Mouse (Mus musculus) liver, adult 2 months (tissue): Measurements from ENCODE around the gene Cmtr2. TPM values are rescaled to one million over a fixed set of nuclear protein-coding genes. Genes with fewer than 3 reads are reported as not detected.
A peak's percentile ranks its signal among the peaks of the same experiment; 100 is the strongest.

Experiments
- DNase-seq: peaks from one replicate; pipeline ENCODE4 v3.0.0-alpha.2; 2011; ENCODE audit warnings: low read depth, low spot score; ENCODE audit errors: extremely low read depth
- H3K27ac ChIP-seq: fragments of 200-500 bp; replicated peaks from 2 replicates; pipeline ENCODE4 v1.5.1; 2012; ENCODE audit warnings: low read depth, mild to moderate bottlenecking, control low read depth, inconsistent platforms, low read length; ENCODE audit not compliant: insufficient read depth
- H3K27me3 ChIP-seq: fragments of 200-500 bp; 2 replicates; pipeline ENCODE4 v1.6.1; 2012; ENCODE audit warnings: mild to moderate bottlenecking, moderate library complexity, low read length, inconsistent platforms; ENCODE audit not compliant: control insufficient read depth, insufficient read depth
- H3K36me3 ChIP-seq: fragments of 200-500 bp; 2 replicates; pipeline ENCODE4 v1.6.1; 2012; ENCODE audit warnings: low read length, inconsistent platforms; ENCODE audit not compliant: control insufficient read depth, insufficient read depth
- H3K4me1 ChIP-seq: fragments of 200-500 bp; 2 replicates; pipeline ENCODE4 v1.6.1; 2011; ENCODE audit warnings: low read length; ENCODE audit not compliant: control insufficient read depth, insufficient read depth
- H3K4me3 ChIP-seq: fragments of 200-500 bp; 2 replicates; pipeline ENCODE4 v1.5.1; 2011; ENCODE audit warnings: low read depth, mild to moderate bottlenecking, control low read depth, low read length, moderate library complexity; ENCODE audit not compliant: insufficient read depth
- H3K79me2 ChIP-seq: fragments of 200-500 bp; 2 replicates; pipeline ENCODE4 v1.6.1; 2012; ENCODE audit warnings: inconsistent platforms, mild to moderate bottlenecking, low read length, moderate library complexity; ENCODE audit not compliant: control insufficient read depth, insufficient read depth
- H3K9ac ChIP-seq: fragments of 200-500 bp; 2 replicates; pipeline ENCODE4 v1.6.1; 2012; ENCODE audit warnings: low read depth, mild to moderate bottlenecking, control low read depth, inconsistent platforms, low read length
- CTCF ChIP-seq: fragments of 200-500 bp; IDR thresholded peaks from 2 replicates; pipeline ENCODE4 v1.5.1; 2011; ENCODE audit warnings: low read depth, low read length, control low read depth
- POLR2A ChIP-seq: fragments of 200-500 bp; IDR thresholded peaks from 2 replicates; pipeline ENCODE4 v1.6.1; 2011; ENCODE audit warnings: low read length, control low read depth; ENCODE audit not compliant: insufficient read depth; ENCODE audit errors: extremely low read depth
- WGBS: fragments of 180-500 bp; shearing (Covaris S2); methylation state at CpG from one replicate; pipeline ENCODE4 v1.1.7; 2018; 5-methylcytosine and 5-hydroxymethylcytosine counted together
- polyA plus RNA-seq: library from polyadenylated mRNA; depleted of rRNA; stranded (reverse); fragments of >200 nt; gene quantifications from 2 replicates; pipeline ENCODE4 v1.2.3, GENCODE M21; 2012
- total RNA-seq: library from RNA; depleted of rRNA; stranded (reverse); fragments of >200 nt; gene quantifications from 2 replicates; pipeline ENCODE4 v1.2.3, GENCODE M21; 2014

Gene Cmtr2
- total and polyA plus RNA-seq, 2 experiments: 1.7 to 3.7 TPM

DNA sequence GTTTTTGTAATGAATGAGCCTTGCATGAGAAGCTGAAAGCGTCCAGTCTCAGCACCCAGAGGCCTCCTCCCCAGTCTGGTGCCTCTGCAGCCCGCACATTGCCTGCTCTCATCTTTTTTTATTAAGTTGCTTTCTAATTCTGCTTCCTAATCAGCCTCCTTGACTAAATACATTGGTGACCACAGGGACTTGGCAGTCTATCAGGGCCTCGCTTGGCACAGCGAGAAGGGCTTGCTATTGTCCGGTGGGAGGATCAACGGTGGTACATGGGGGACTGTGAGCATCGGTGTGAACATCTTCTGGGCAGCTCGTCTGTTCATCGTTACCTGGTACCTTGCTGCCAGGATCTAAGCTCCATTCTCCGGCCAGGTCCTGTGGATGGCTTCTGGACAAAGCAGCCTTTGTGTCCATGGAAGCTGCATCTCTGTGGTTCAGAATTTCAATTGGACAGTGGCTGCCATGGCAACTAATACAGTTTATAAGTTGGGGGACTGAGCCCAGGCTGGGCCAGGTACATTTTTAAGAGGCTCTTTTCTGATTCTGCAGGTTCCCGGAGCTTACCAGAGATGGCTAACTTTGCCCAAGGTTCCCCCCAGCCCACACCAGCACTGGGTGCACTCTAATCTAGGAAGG, 32.6 kb upstream of the Cmtr2 start:
- DNase-seq: no peak
- Histone ChIP-seq H3K79me2 (no peaks in the 10 kb centered on the region), H3K36me3 (no peaks in the 10 kb centered on the region), H3K27ac (no peak overlapping the region), H3K4me3 (no peak overlapping the region), H3K4me1 (no peaks in the 10 kb centered on the region), H3K27me3 (no peaks in the 10 kb centered on the region; the same call in 1 of the 2 replicates), H3K9ac (no peak overlapping the region)
- 88% methylated on average over 11 of the region's 11 CpGs for WGBS
- TF ChIP-seq POLR2A (no peak), CTCF (no peak)

DNA sequence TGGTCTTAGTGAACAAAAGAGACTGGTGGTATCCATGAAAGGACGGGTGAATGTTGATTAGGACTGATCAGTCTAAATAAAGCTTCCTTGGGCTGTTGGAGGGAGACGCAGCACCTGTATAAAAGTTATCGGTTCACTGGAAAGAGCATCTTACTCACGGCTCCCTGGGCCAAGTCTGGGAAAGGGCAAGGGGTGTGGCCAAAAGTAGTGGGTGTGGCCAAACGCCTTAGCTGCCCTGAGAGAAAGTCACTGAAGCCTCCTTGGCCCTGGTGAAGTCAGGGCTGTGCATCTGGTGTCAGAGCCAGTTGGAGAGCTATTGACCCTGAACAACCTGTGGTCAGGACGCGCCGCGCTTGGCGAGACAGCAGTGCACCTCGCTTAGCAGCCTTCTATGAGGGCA, 31.7 kb upstream of the Cmtr2 start:
- H3K79me2 ChIP-seq: no peaks in the 10 kb centered on the region
- no peaks in the 10 kb centered on the region; the same call in 1 of the 2 replicates for H3K27me3 ChIP-seq
- WGBS: 34% methylated on average over 11 of the region's 11 CpGs
- no peak overlapping the region for H3K9ac ChIP-seq
- H3K27ac ChIP-seq: no peak overlapping the region
- DNase-seq: no peak
- no peaks in the 10 kb centered on the region for H3K36me3 ChIP-seq
- no peaks in the 10 kb centered on the region for H3K4me1 ChIP-seq
- TF ChIP-seq POLR2A: no peak
- no peak for TF ChIP-seq CTCF
- H3K4me3 ChIP-seq: no peak overlapping the region

DNA sequence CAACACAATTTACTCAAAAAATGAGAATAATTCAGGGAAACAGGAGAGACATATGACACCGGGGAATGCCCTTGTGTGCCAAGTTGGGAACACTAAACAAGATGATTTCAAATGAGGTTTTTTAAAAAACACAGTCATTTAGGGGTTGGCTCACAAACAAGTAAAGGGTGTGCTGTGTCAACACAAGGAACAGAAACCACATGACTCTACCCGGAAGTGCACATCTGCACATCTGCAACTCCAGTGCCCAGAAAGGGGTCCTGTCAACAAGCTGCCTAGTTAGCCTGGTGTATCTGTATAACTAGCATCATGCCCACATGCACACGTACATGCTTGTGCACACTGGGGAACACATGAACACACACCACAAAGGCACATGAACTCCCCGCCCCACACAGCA, 29.9 kb upstream of the Cmtr2 start:
- no peak overlapping the region for H3K4me3 ChIP-seq
- H3K79me2 ChIP-seq: no peaks in the 10 kb centered on the region
- no peak for TF ChIP-seq POLR2A
- TF ChIP-seq CTCF: no peak
- 76% methylated on average over 4 of the region's 4 CpGs for WGBS
- no peak for DNase-seq
- H3K9ac ChIP-seq: no peak overlapping the region
- no peaks in the 10 kb centered on the region for H3K4me1 ChIP-seq
- no peaks in the 10 kb centered on the region for H3K27me3 ChIP-seq
- no peak overlapping the region for H3K27ac ChIP-seq
- no peaks in the 10 kb centered on the region for H3K36me3 ChIP-seq

DNA sequence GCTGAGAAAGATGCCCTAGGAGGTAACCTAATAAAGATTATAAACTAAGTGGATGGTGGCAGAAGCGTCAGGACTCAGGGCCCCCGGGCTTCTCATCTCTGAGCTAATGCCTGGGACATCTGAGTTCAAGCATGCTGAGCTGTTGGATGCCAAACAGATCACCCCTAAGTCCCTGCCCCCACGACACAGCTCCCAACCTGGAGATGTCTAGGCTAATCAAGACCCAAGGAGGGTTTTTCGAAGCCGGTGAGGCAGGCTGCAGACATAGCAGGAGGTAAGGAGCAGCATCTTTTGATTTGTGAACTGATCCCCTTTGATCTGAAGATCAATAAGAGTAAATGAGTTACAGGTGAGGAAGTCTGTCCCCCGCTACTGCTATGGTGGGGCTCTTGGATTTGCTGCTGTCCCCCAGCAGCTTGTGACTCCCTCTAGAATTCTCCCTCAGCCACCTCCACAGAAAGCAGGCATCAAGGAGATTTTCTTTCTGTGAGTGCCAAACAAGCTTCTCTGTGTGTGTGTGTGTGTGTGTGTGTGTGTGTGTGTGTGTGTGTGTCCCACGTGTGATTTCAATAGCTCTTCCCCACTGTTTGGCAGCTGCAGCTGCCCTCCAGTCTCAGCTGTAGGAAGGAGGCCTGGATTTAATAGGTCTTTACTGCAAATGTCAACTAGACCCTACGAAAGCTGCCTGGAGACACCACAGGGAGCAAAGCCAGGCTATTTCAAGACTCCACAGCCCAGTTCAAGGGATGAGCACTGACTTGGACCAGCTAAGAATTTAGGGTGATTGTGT, 26.3 kb upstream of the Cmtr2 start:
- Histone ChIP-seq H3K27me3 (no peaks in the 10 kb centered on the region), H3K36me3 (no peaks in the 10 kb centered on the region), H3K27ac (no peak overlapping the region), H3K79me2 (no peaks in the 10 kb centered on the region), H3K9ac (no peak overlapping the region), H3K4me1 (no peaks in the 10 kb centered on the region), H3K4me3 (no peak overlapping the region)
- WGBS: 17% methylated on average over 8 of the region's 8 CpGs
- no peak for DNase-seq
- no peak for TF ChIP-seq CTCF
- TF ChIP-seq POLR2A: no peak

DNA sequence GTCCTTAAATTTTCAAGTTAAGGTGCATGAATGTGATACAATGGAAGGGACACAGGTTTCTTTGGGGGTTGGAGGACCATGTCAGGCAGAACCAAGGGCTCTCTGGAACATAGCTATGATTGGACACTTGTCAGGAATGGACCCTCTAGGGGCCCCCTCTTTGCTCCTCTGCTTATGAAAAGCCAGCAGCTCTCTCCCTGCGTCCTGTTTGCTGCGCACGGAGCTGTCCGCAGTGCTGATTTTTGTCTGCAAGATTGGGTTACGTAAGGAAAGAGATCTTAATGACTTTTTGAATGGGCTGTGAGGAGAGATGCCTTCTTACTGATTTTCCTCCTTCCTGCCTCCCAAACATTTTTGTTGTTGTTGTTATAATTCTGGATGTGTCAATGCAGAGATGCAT, 18.8 kb upstream of the Cmtr2 start:
- Histone ChIP-seq H3K4me1 (no peaks in the 10 kb centered on the region), H3K79me2 (no peaks in the 10 kb centered on the region), H3K27ac (no peak overlapping the region), H3K27me3 (no peaks in the 10 kb centered on the region), H3K9ac (no peak overlapping the region), H3K36me3 (no peaks in the 10 kb centered on the region), H3K4me3 (no peak overlapping the region)
- 5% methylated on average over 5 of the region's 5 CpGs for WGBS
- DNase-seq: no peak
- no peak for TF ChIP-seq POLR2A
- no peak for TF ChIP-seq CTCF

DNA sequence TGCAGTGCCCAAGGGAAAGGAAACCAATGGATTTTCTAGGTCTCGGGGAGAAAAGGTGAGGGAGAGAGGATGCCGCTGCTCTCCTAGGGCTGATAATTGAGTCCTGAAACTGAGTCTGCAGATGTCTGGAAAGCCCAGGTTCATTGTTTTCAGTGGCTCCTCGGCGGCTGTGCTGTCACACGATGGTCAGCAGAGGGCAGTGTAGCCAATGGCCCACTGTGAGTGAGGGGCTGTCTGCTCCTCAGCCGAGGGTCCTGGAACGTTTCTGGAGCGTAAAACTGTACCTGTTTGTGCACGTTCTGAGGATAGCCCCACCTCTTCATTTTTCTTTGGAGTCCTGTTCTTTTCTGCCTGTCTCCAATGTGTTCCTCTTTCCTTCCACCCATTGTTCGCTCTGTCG, 13.7 kb upstream of the Cmtr2 start:
- H3K27me3 ChIP-seq: no peaks in the 10 kb centered on the region
- no peaks in the 10 kb centered on the region for H3K4me1 ChIP-seq
- no peak overlapping the region for H3K27ac ChIP-seq
- peak; percentile 53 for TF ChIP-seq CTCF
- no peak for TF ChIP-seq POLR2A
- H3K36me3 ChIP-seq: no peaks in the 10 kb centered on the region
- H3K4me3 ChIP-seq: no peak overlapping the region
- WGBS: 36% methylated on average over 11 of the region's 11 CpGs
- DNase-seq: no peak
- no peak overlapping the region for H3K9ac ChIP-seq
- no peaks in the 10 kb centered on the region for H3K79me2 ChIP-seq
